Mouse (Mus musculus) central nervous system, embryonic 14 days (tissue): ENCODE results near the gene Faim2. TPM values are rescaled to one million over a fixed set of nuclear protein-coding genes. Genes with fewer than 3 reads are reported as not detected.

Experiments
- polyA plus RNA-seq: library from polyadenylated mRNA; depleted of rRNA; stranded (reverse); fragments of >200 nt; gene quantifications from 2 replicates; pipeline ENCODE4 v1.2.3, GENCODE M21; 2012; rRNA removed

Gene Faim2
- polyA plus RNA-seq = 5.2 and 7.8 TPM in 2 replicates

GRCm38 (mm10) chr15:99527629-99528353 lies at the start of gene Faim2:
Gene Faim2 (minus strand): TSS chr15:99528165.

GRCm38 (mm10) chr15:99474576-99474926 lies 53.4 kb downstream of the Faim2 start, which contains the start of gene Bcdin3d:
Gene Bcdin3d (minus strand): TSS chr15:99474730.

GRCm38 (mm10) chr15:99457606-99458401 lies 70.2 kb downstream of the Faim2 start, which contains the start of gene Nckap5l:
Gene Nckap5l (minus strand): TSS chr15:99457748.

Other genes starting within 250 kb of the Faim2 start
- 206 and 211 TPM in 2 replicates for gene Prpf40b, start 233.1 kb downstream of the Faim2 start, polyA plus RNA-seq
- gene Fam186b, start 232.3 kb downstream of the Faim2 start, polyA plus RNA-seq = 0.34 and 0.36 TPM in 2 replicates
- 25.0 and 32.9 TPM in 2 replicates for gene Fmnl3, start 157.7 kb downstream of the Faim2 start, polyA plus RNA-seq
- 173 and 181 TPM in 2 replicates for gene Tmbim6, start 135.3 kb downstream of the Faim2 start, polyA plus RNA-seq
- 19.7 and 23.8 TPM in 2 replicates for gene Nckap5l, start 70.4 kb downstream of the Faim2 start, polyA plus RNA-seq
- gene Bcdin3d, start 53.4 kb downstream of the Faim2 start, polyA plus RNA-seq = 13.6 and 15.7 TPM in 2 replicates
- gene Aqp2, start 50.9 kb upstream of the Faim2 start, polyA plus RNA-seq = not detected in 2 replicates
- 0.86 and 1.3 TPM in 2 replicates for gene Aqp5, start 62.6 kb upstream of the Faim2 start, polyA plus RNA-seq
- 2.8 and 4.0 TPM in 2 replicates for gene Aqp6, start 73.2 kb upstream of the Faim2 start, polyA plus RNA-seq
- 93.4 and 121 TPM in 2 replicates for gene Racgap1, start 123.5 kb upstream of the Faim2 start, polyA plus RNA-seq
- gene Asic1, start 142.2 kb upstream of the Faim2 start, polyA plus RNA-seq = 79.2 and 82.0 TPM in 2 replicates
- gene Smarcd1, start 174.0 kb upstream of the Faim2 start, polyA plus RNA-seq = 177 and 197 TPM in 2 replicates
- not detected in 2 replicates for gene Gm17349, start 177.3 kb upstream of the Faim2 start, polyA plus RNA-seq
- gene Gpd1, start 189.3 kb upstream of the Faim2 start, polyA plus RNA-seq = 3.6 and 4.1 TPM in 2 replicates
- gene Cox14, start 197.5 kb upstream of the Faim2 start, polyA plus RNA-seq = 171 and 183 TPM in 2 replicates
- 62.4 and 67.4 TPM in 2 replicates for gene Cers5, start 244.7 kb upstream of the Faim2 start, polyA plus RNA-seq